Mouse (Mus musculus): ENCODE measurements around the gene Ccdc130.

The Ccdc130 gene

DNA sequence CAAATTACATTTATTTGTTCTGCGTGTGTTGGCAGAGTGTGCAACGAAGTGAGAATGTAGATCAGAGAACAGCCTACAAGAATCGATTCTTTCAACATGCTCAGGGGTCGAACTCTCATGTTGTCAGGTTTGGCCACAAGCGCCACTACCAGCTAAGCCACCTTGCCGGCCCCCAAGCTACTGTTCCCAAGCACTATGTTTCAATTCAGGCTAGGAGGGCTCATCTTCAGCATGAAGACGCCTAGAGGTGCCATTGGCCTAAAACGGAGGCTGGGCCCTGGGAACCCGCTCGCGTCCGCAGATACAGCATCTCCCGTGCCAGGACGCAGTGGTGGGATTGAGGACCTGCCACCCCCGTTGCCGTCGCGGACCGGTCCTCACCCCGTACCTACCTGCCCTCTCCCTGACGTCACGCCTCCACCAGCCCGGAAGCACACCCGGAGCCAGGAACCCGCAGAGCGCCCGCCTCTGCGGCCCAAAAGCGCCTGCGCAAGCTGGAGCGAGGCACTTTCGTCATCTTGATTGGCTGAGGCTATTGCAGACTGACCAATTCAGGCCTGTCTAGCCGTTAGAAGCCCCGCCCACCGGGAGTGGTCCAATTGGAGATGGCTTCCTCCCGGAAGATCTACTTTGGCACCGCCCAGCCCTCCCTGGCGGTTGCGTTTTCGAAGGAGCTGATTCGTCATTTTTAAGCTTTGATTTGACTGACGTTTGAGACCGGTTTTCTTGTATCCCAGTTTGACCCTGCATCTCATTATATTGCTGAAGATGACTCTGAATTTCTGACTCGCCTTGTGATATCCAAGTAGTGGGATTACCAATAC is at the start of gene Ccdc130:
Ccdc130 (minus strand) TSS at position 431 of the 824 bp plus-strand sequence.
- DNase-seq = peak; percentile 100

- no peak for DNase-seq
Measured at GRCm38 (mm10) chr8:84308376-84308775, 38.2 kb upstream of the Ccdc130 start.

GRCm38 (mm10) chr8:84303951-84304350 is 33.8 kb upstream of the Ccdc130 start:
- DNase-seq = no peak

DNA sequence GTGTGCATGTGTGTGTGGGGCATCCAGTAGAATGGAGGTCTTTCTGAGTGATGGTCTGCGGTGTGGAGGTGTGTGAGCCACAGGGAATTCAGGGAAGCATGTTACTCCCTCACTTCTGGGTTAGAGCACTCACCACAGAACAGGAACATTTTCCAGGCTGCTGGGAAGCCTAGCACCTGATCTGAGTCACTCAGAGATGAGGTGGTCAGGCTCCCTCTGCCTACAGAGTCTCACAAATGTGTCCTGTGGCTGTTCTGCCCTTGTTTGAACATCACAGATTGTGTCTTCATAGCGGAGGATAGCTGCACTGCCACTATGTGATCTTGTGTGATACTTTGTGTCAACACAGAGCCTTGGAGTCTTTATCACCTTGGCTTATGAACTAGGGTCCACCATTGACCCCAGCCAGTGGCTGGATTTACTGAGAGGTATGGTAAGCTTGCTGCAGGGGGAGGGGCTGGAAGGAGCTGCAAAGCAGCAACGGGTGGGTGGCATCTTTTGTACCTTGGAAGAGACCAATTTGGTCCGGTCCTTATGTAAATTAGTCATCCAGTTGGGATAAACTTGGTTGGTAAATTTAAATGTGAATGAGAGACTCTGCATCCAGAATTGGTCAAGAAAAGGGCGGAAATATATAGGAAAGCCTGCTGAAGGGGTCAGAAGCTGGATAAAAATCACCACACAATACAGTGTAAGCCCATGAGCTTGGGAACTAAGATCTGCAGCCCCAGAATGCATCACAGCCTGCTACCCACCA is 27.0 kb upstream of the Ccdc130 start:
- no peak for DNase-seq

- DNase-seq = peak; percentile 54 to 60
Measured at GRCm38 (mm10) chr8:84291688-84292087, 21.5 kb upstream of the Ccdc130 start.

GRCm38 (mm10) chr8:84291086-84291485 is 20.9 kb upstream of the Ccdc130 start:
- no peak for DNase-seq

GRCm38 (mm10) chr8:84288892-84289291 is 18.7 kb upstream of the Ccdc130 start:
- DNase-seq = peak in 1 of 2 experiments; percentile 31

DNA sequence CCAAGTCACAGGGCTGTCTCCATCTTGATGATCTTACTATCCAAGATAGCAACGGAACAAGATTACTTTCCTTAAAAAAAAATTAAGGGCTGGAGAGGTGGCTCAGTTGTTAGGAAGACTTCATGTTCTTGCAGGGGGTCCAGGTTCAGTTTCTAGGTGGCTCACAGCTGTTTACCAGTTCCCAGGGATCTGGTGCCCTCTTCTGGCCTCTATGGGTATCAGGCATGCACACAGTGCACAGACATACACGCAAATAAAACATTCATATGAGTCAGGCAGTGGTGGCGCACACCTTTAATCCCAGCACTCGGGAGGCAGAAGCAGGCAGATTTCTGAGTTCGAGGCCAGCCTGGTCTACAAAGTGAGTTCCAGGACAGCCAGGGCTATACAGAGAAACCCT is 15.5 kb upstream of the Ccdc130 start:
- DNase-seq = peak; percentile 54 to 71

DNA sequence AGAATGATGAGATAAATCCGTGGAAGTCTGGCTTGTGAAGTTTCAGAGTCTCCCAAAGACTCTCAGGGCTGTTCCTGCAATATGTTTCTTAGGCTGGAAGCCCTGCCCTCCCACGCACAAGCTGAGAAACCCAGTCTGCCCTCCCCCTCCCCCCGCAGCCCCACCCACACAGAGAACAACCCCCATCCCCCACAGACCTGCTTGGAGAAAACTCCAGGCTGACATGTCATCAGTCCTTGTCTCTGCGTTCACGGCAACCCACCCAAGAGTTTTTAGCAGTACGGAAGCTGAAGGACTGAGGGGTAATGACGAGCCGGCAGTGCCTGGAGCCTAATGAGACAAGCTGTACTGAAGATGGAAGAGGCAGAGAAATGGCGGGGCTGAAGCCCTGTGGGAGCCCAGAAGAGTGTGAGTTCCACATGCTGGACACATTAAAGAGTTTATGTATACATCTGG is 14.5 kb upstream of the Ccdc130 start:
- DNase-seq = peak; percentile 8 to 26

GRCm38 (mm10) chr8:84280777-84281176 is 10.6 kb upstream of the Ccdc130 start:
- DNase-seq = peak in 1 of 2 experiments; percentile 34

DNA sequence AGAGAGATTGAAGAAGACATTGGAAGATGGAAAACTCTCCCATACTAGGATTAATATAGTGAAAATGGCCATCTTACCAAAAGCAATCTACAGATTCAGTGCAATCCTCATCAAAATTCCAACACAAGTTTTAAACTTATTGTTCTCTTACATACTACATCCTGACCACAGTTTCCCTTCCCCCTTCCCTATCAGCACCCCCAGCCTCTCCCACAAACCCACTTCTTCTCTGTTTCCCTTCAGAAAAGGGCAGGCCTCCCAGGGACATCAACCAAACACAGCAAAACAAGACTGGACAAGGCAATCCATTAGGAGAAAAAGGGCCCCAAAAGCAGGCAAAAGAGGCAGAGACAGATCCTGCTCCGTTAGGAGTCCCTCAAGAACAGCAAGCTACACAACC is 6.3 kb upstream of the Ccdc130 start:
- DNase-seq = peak in 1 of 2 experiments; percentile 6

- no peak for DNase-seq
Measured at GRCm38 (mm10) chr8:84273968-84274367, 3.8 kb upstream of the Ccdc130 start.

DNA sequence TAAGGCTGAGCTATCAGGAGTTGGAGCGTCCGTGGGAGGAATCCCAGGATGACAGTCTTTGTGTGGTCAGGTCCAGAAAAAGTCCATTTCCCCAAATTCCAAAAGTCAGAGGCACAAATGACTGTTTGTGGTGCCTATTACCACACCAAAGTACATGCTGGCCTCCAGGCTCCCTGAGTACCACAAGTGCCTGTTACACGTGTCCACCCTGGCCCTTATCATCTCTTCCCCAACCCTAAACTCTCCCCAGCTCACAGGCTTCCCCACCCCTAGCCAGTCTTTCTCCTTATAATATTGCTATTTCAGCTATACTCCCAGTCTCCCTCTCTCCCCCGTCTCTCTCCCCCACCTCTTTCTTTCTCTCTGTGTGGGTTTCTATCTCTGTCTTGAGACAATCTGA is 2.1 kb upstream of the Ccdc130 start:
- no peak for DNase-seq

GRCm38 (mm10) chr8:84261098-84261497 is 9.1 kb downstream of the Ccdc130 start:
- no peak for DNase-seq

DNA sequence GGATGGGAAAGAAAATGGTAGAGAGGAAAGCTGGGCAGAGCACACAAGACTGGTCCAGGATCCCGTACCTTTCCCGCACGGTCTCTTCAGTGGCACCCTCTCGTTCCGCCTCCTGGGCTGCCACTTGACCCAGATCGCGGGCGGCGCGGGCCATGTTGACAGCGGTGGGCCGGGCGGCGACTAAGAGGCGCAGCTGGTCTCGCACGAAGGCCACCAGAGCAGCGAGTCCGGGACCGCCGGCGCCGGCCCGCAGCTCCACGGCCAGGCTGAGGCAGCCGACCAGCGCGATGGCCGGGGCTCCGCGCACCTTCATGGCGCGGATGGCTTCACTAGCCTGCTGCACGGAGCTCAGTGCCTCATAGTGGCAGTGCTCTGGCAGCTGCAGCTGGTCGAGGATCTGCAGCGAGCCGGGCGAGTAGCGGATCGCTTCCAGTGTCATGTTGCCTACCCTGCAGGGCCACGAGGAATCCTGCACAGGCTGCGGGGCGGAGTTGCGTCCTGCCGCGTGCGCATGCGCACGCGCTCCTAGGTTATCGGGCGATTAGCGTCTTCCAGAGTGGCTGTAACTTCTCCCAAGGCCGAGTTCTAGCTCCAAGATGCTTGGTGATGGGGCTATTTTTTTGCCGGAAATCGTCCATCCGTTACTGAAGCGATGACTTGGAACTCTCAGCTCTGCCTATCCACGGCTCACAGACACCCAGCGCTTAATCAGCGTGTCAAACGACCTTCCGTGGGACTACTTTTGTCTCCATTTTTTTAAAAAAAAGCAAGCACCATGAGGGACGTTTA is 13.2 kb downstream of the Ccdc130 start, which contains the start of gene Mri1:
Mri1 (minus strand) TSS at position 505 of the 789 bp plus-strand sequence.
- DNase-seq = peak; percentile 84 to 92

DNA sequence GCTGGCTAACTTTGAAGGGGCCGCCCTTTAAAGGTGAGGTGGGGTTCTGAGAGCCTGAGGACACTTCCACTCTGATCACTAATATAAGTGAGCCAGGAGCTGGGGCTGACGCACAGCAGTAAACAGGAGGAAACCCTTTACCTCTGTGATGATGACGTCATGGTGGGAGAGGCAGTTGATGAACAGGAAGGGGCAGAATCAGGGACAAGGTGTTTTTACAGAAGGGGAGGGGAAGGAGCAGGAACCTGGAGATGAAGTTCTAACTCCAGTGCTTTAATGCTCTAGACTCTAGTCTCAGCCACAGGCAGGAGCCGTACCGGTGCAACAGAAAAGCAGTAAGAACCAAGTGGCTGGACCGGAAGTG is 13.7 kb downstream of the Ccdc130 start:
- DNase-seq = peak; percentile 13 to 53

DNA sequence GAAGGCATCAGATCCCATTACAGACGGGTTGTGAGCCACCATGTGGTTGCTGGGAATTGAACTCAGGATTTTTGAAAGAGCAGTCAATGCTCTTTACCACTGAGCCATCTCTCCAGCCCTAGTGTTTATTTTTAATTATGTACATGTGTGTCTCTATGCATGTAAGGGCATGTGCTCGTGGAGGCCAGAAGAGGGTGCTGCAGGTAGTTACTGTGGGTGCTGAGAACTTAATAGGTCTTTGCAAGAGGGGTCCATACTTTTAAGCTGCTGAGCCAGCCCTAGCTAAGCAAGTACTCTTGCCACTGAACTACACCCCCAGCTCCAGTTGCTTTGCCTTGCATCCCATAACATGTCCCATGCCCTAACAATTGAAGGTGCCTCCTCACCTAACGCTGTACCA is 14.3 kb downstream of the Ccdc130 start:
- DNase-seq = no peak

DNA sequence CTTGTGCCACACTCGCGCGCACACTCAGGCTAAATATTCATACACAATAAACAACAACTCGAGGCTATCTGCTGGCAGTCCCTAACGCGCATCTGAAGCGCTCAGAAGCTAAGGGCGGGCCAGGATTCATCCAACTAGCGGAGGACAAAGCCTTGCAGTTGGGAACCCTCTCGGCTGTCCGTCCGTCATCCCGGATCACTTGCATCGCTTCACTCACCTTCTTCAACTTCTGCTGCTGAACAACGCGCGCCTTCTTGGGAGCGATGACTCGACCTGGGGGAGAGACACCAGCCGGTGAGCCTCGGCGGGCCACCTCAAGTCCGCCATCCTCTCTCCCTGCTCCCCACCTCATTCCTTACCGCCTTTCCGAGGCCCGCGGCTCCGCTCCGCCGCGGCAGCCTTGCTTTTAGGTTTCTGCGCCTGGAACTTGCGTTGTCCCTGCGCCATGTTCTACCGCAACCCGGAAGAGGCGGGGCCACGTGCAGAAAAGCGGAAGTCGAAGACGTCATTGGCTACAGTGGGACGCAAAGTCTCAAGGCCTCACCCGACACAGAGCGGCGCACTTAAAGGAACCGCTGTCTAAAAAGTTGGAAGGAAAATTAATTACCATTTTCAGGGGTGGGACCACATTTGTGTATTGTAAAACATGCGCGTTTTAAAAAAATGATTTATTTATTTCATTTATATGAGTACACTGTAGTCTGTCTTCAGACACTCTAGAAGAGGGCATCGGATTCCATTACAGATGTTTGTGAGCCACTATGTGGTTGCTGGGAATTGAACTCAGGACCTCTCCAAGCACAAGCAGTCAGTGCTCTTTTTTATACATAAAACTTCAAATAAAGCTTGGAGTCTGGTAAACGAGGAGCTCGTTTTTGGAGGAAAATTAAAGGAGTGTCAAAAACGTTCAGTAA is 20.7 kb downstream of the Ccdc130 start, which contains the start of gene D8Ertd738e:
D8Ertd738e (minus strand) TSS at position 463 of the 914 bp plus-strand sequence.
- peak; percentile 91 to 95 for DNase-seq

GRCm38 (mm10) chr8:84241821-84242220 is 28.4 kb downstream of the Ccdc130 start:
- peak; percentile 73 for DNase-seq

GRCm38 (mm10) chr8:84241167-84241566 is 29.0 kb downstream of the Ccdc130 start:
- no peak for DNase-seq

GRCm38 (mm10) chr8:84237542-84238229 is 32.5 kb downstream of the Ccdc130 start:
- peak in 1 of 2 experiments; percentile 10 for DNase-seq
